Mouse (Mus musculus) bone marrow macrophage, adult 2 months (primary cell): Measurements from ENCODE around the gene Inpp5b.

Experiments used
- CTCF ChIP-seq: IDR thresholded peaks from 2 replicates; pipeline ENCODE4 v1.5.1; 2012; ENCODE audit warnings: low read depth, mild to moderate bottlenecking, low read length, moderate library complexity
- POLR2A ChIP-seq: IDR thresholded peaks from 2 replicates; pipeline ENCODE4 v1.6.1; 2012; ENCODE audit warnings: mild to moderate bottlenecking, low read depth, low read length, borderline replicate concordance

- TF ChIP-seq POLR2A = no peak
- no peak for TF ChIP-seq CTCF
Measured at GRCm38 (mm10) chr4:124699791-124700190, 41.9 kb upstream of the Inpp5b start.
